Mouse (Mus musculus): Measurements from ENCODE around the gene Pcnx.

- no peak for TF ChIP-seq CTCF (IDR thresholded peaks at IDR 0.05; ENCODE audit: borderline replicate concordance, insufficient read depth, low read length)
- TF ChIP-seq POLR2A (IDR thresholded peaks at IDR 0.05; ENCODE audit: low read depth, low read length): no peak
These were observed 39.1 kb upstream of the Pcnx start for GRCm38 (mm10) chr12:81820700-81821099.
